Mouse (Mus musculus) thymus, adult 2 months (tissue): Measurements from ENCODE around the gene Nmnat2.

Source experiments
- CTCF ChIP-seq: fragments of 200-500 bp; IDR thresholded peaks from 2 replicates; pipeline ENCODE4 v1.5.1; 2012; ENCODE audit warnings: mild to moderate bottlenecking, control low read depth, low read length, moderate library complexity, borderline replicate concordance; ENCODE audit not compliant: control insufficient read depth, poor library complexity, insufficient read depth; ENCODE audit errors: extremely low read depth
- POLR2A ChIP-seq: fragments of 200-500 bp; IDR thresholded peaks from 2 replicates; pipeline ENCODE4 v1.6.1; 2012; ENCODE audit warnings: mild to moderate bottlenecking, low read length, control low read depth, moderate library complexity; ENCODE audit not compliant: control insufficient read depth, poor library complexity, insufficient read depth; ENCODE audit errors: extremely low read depth

DNA sequence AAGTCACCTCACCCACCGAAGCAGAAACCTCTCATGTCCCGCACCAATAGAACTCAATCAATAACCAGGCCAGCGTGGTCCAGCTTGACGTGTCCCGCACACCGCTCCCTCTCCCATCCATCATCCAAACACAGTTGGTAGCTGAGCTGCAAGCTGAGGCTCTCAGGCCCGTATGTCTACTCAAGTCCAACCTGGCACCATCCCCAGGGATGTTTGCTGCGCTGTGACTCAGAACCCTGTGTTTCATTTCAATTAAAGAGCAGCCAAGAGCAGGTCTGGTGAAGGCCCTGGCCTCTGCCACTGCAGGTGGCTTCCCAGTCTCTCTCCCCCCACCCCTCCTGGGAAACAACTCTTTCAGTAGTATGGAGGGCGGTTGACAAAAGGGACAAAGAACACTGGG lies 104.8 kb downstream of the Nmnat2 start:
- TF ChIP-seq POLR2A, result no peak
- no peak for TF ChIP-seq CTCF
